Mouse (Mus musculus) liver, embryonic 14.5 days (tissue): ENCODE data around the gene Hoxd11. TPM values are rescaled to one million over a fixed set of nuclear protein-coding genes. Genes with fewer than 3 reads are reported as not detected.

ENCODE experiments used
- ATAC-seq: fragments of 200-750 bp; cut with Nextera tagmentation; 2 replicates; pipeline ENCODE4 v1.8.0; 2017; ENCODE audit warnings: moderate number of reproducible peaks, mild to moderate bottlenecking, moderate library complexity; ENCODE audit not compliant: insufficient read depth
- DNase-seq, 3 experiments: peaks; one replicate each; pipeline ENCODE4 v3.0.0-alpha.2; 2012 to 2013; ENCODE audit warnings: low read depth in 3 of 3, low spot score in 3 of 3
- H3K27ac ChIP-seq: fragments of 300-500 bp; sonication (generic); 2 replicates; pipeline ENCODE4 v1.5.1; 2014; ENCODE audit warnings: moderate library complexity, mild to moderate bottlenecking, control low read depth, inconsistent platforms
- H3K27me3 ChIP-seq: fragments of 300-500 bp; sonication (generic); 2 replicates; pipeline ENCODE4 v1.6.1; 2014; ENCODE audit warnings: mild to moderate bottlenecking, low read length, moderate library complexity; ENCODE audit not compliant: control insufficient read depth, insufficient read depth
- H3K36me3 ChIP-seq: fragments of 300-500 bp; sonication (generic); replicated peaks from 2 replicates; pipeline ENCODE4 v1.6.1; 2014; ENCODE audit warnings: low read depth; ENCODE audit not compliant: control insufficient read depth, insufficient read depth
- H3K4me1 ChIP-seq, 2 experiments: fragments of 200-500 bp in 1 of 2; fragments of 300-500 bp in 1 of 2; sonication (generic) in 1 of 2; replicated peaks; 2 replicates each; pipeline ENCODE4 v1.6.1; 2012 to 2014; ENCODE audit warnings: antibody characterized with exemption in 1 of 2, inconsistent platforms in 1 of 2, low read length in 1 of 2; ENCODE audit not compliant: control insufficient read depth in 2 of 2, insufficient read depth in 2 of 2
- H3K4me2 ChIP-seq: fragments of 300-500 bp; sonication (generic); 2 replicates; pipeline ENCODE4 v1.6.1; 2014; ENCODE audit warnings: low read depth, mild to moderate bottlenecking, control low read depth, moderate library complexity
- H3K4me3 ChIP-seq, 2 experiments: fragments of 200-500 bp in 1 of 2; fragments of 300-500 bp in 1 of 2; sonication (generic) in 1 of 2; 2 replicates each; pipeline ENCODE4 v1.5.1; 2012 to 2014; ENCODE audit warnings: low read depth in 2 of 2, low read length in 2 of 2, mild to moderate bottlenecking in 2 of 2, control low read depth in 1 of 2, inconsistent platforms in 1 of 2, moderate library complexity in 1 of 2; ENCODE audit not compliant: insufficient read depth in 1 of 2
- H3K9ac ChIP-seq: fragments of 300-500 bp; sonication (generic); replicated peaks from 2 replicates; pipeline ENCODE4 v1.6.1; 2014; ENCODE audit warnings: mild to moderate bottlenecking, control low read depth, moderate library complexity
- H3K9me3 ChIP-seq: fragments of 300-500 bp; sonication (generic); 2 replicates; pipeline ENCODE4 v1.6.1; 2016; ENCODE audit warnings: low read length, mixed read lengths; ENCODE audit not compliant: control insufficient read depth
- CTCF ChIP-seq: IDR thresholded peaks from 2 replicates; pipeline ENCODE4 v1.5.1; 2016; ENCODE audit warnings: antibody characterized with exemption, low read depth, control low read depth
- EP300 ChIP-seq: IDR thresholded peaks from 2 replicates; pipeline ENCODE4 v1.6.1; 2016; ENCODE audit warnings: antibody characterized with exemption, low read depth
- whole genome bisulfite sequencing: fragments of 180-500 bp; shearing (Covaris S2); extraction: QIAGEN DNeasy Blood & Tissue Kit; methylation state at CpG from one replicate; pipeline ENCODE4 v1.1.7; 2014; ENCODE audit not compliant: insufficient replicate concordance; 5-methylcytosine and 5-hydroxymethylcytosine counted together
- polyA plus RNA-seq, 2 experiments: library from polyadenylated mRNA; depleted of rRNA in 1 of 2; stranded (reverse) in 1 of 2; unstranded in 1 of 2; fragments of >200 nt; fragmentation: Nextera tagmentation in 1 of 2; extraction: Ambion mirVana in 1 of 2; gene quantifications; 2 replicates each; pipeline versions ENCODE4 v1.2.1 to v1.2.3; 2012 to 2014

Gene Hoxd11
- polyA plus RNA-seq, 2 experiments, result 0.09 TPM; not detected in 1

- no peak overlapping the region for H3K9ac ChIP-seq
- DNase-seq, result peak in 2 of 3 experiments; percentile 29 to 30
- H3K36me3 ChIP-seq, result no peaks in the 10 kb centered on the region
- ATAC-seq, result 0 out of 2 replicates have a peak, but pooled peaks have one; percentile 28
- peaks cover 65% of the 10 kb centered on the region for H3K27me3 ChIP-seq
- no peak overlapping the region for H3K4me2 ChIP-seq
- H3K4me1 ChIP-seq, result no peaks in the 10 kb centered on the region
- 2% methylated on average over 26 of the region's 26 CpGs for WGBS
- peak; percentile 84 for TF ChIP-seq CTCF
- no peak for TF ChIP-seq EP300
- no peak overlapping the region for H3K4me3 ChIP-seq
- no peak overlapping the region for H3K27ac ChIP-seq
- H3K9me3 ChIP-seq, result no peaks in the 10 kb centered on the region
Measured at GRCm38 (mm10) chr2:74715504-74716241, 36.3 kb downstream of the Hoxd11 start.

- H3K27ac ChIP-seq, result no peak overlapping the region
- WGBS, result 2% methylated on average over 2 of the region's 2 CpGs
- TF ChIP-seq EP300 (no peak), CTCF (no peak)
- no peak overlapping the region for H3K4me3 ChIP-seq
- H3K27me3 ChIP-seq, result peaks cover 59% of the 10 kb centered on the region
- no peaks in the 10 kb centered on the region for H3K9me3 ChIP-seq
- H3K9ac ChIP-seq, result no peak overlapping the region
- no peak overlapping the region for H3K4me2 ChIP-seq
- no peaks in the 10 kb centered on the region for H3K36me3 ChIP-seq
- DNase-seq (no peak), ATAC-seq (no peak)
- no peaks in the 10 kb centered on the region for H3K4me1 ChIP-seq
Measured at GRCm38 (mm10) chr2:74720384-74720783, 41.0 kb downstream of the Hoxd11 start.

- WGBS, result 49% methylated on average over 5 of the region's 5 CpGs
- peaks cover 59% of the 10 kb centered on the region for H3K27me3 ChIP-seq
- H3K4me2 ChIP-seq, result no peak overlapping the region
- no peak for DNase-seq
- no peak overlapping the region for H3K4me3 ChIP-seq
- ATAC-seq, result no peak
- no peak overlapping the region for H3K27ac ChIP-seq
- TF ChIP-seq CTCF, result no peak
- no peak for TF ChIP-seq EP300
- no peaks in the 10 kb centered on the region for H3K9me3 ChIP-seq
- no peak overlapping the region for H3K9ac ChIP-seq
- no peaks in the 10 kb centered on the region for H3K36me3 ChIP-seq
- H3K4me1 ChIP-seq, result no peaks in the 10 kb centered on the region
Measured at GRCm38 (mm10) chr2:74720955-74721491, 41.7 kb downstream of the Hoxd11 start.

GRCm38 (mm10) chr2:74721882-74722281, 42.5 kb downstream of the Hoxd11 start:
- TF ChIP-seq EP300 (no peak), CTCF (no peak)
- no peak overlapping the region for H3K27ac ChIP-seq
- H3K4me2 ChIP-seq, result no peak overlapping the region
- no peaks in the 10 kb centered on the region for H3K9me3 ChIP-seq
- no peaks in the 10 kb centered on the region for H3K36me3 ChIP-seq
- H3K4me1 ChIP-seq, result no peaks in the 10 kb centered on the region
- no peak for DNase-seq
- no peak for ATAC-seq
- no peak overlapping the region for H3K9ac ChIP-seq
- WGBS, result 23% methylated on average over 6 of the region's 6 CpGs
- H3K4me3 ChIP-seq, result no peak overlapping the region
- peaks cover 64% of the 10 kb centered on the region for H3K27me3 ChIP-seq

GRCm38 (mm10) chr2:74722949-74723348, 43.6 kb downstream of the Hoxd11 start:
- ATAC-seq (no peak), DNase-seq (no peak)
- TF ChIP-seq EP300 (no peak), CTCF (no peak)
- Histone ChIP-seq H3K36me3 (no peaks in the 10 kb centered on the region), H3K4me2 (no peak overlapping the region), H3K9me3 (no peaks in the 10 kb centered on the region), H3K27me3 (peaks cover 75% of the 10 kb centered on the region), H3K4me1 (no peaks in the 10 kb centered on the region), H3K4me3 (no peak overlapping the region), H3K9ac (no peak overlapping the region), H3K27ac (no peak overlapping the region)
- WGBS, result 16% methylated on average over 8 of the region's 8 CpGs
